Mouse (Mus musculus) granulocyte monocyte progenitor cell, adult 5-6 weeks (primary cell): Measurements from ENCODE around the gene Fgfr2. TPM values are rescaled to one million over a fixed set of nuclear protein-coding genes. Genes with fewer than 3 reads are reported as not detected.

Experiments used
- ATAC-seq: replicated peaks from 2 replicates; pipeline ENCODE4 v1.8.0; 2016; ENCODE audit warnings: mild to moderate bottlenecking, moderate TSS enrichment, inconsistent platforms; ENCODE audit not compliant: poor library complexity, severe bottlenecking
- total RNA-seq, 2 experiments: library from RNA; stranded (forward) in 1 of 2; stranded (reverse) in 1 of 2; fragments of 200-712, 200-1000 nt in 1 of 2; fragments of >200 nt in 1 of 2; fragmentation: Nextera tagmentation in 1 of 2; gene quantifications; 2 replicates each; pipeline ENCODE4 v1.2.3; 2014 to 2017

Fgfr2 gene
- total RNA-seq, 2 experiments from 2014 or later: not detected

- no peak for ATAC-seq
Measured at GRCm38 (mm10) chr7:132712956-132713355, 410.2 kb downstream of the Fgfr2 start.

DNA sequence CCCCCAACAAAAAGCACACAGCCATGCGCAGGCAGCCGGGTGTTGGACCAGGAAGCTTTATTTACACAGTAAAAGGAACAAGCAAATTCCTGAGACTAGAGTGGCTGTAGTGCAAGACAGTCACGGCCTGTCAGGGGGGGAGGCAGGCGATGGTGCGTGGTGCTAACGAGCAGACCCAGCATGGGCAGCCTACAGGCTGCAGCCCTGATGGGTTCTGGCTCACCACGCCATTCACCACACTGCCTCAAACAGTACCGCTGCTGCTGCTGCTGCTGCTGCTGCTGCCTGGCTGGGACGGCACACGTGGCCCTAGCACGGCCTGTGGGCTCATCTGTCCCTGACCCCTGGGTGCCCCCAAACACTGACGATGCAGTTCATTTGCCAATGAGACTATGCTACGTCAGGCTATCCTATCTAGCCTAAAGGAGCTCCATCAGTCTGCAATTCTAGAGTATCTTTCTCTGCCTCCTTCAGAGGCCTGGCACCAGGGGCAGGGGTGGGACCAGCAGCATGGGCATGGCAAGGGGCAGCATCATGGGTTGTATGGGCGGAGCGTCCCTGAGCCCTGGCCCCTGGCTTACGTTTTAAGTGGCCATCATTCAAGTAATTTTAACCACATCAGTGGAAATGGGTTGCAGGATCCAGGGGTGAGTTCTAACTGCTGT lies 411.0 kb downstream of the Fgfr2 start:
- ATAC-seq: no peak

- ATAC-seq: no peak
Measured at GRCm38 (mm10) chr7:132711579-132711978, 411.6 kb downstream of the Fgfr2 start.

DNA sequence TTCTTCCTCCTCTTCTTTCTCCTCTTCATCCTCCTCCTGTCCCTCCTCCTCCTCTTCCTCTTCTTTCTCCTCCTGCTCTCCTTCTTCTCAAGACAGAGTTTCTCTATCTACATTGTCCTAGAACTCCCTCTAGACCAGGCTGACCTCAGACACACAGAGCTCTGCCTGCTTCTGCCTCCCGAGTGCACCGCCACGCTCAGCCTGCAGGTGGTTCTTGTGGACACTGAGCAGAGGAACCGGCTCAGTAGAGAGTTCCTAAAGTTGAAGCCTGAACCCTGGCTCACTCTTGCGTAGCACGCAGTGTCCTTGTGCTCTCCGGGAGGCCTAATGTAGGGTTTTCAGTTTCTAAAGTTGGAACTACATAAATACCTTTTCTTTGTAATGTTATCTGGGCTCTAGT lies 418.0 kb downstream of the Fgfr2 start:
- peak; percentile 69 for ATAC-seq

DNA sequence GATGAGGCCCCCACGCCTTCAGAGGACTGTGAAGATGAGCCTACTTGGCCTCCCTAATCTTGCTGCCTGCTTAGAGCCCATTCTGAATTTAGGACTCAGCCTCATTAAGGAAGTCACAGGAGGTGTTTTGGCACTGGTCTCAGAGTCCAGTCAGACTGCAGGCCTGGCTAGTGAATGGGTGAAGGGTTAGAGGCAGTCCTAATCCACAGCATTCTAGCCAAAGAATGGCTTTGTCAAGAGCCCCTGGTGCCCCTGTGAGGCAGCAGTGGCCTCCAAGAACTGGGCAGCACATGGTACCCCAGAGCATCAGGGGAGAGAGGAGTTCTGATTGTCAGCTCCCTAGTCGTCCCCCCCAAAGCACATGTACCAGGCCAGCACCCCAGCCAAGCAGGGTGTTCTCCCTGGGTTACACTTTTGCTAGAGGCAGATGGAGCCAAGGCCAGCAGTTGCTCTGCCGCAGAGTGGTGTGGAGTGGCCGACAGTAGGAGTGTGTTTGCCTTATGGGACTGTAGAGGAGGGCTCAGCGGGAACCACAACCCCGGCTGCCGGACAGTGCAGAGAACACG lies 418.8 kb downstream of the Fgfr2 start:
- no peak for ATAC-seq

- no peak for ATAC-seq
Measured at GRCm38 (mm10) chr7:132703515-132704309, 419.4 kb downstream of the Fgfr2 start.

GRCm38 (mm10) chr7:132702492-132703070 lies 420.6 kb downstream of the Fgfr2 start:
- no peak for ATAC-seq

DNA sequence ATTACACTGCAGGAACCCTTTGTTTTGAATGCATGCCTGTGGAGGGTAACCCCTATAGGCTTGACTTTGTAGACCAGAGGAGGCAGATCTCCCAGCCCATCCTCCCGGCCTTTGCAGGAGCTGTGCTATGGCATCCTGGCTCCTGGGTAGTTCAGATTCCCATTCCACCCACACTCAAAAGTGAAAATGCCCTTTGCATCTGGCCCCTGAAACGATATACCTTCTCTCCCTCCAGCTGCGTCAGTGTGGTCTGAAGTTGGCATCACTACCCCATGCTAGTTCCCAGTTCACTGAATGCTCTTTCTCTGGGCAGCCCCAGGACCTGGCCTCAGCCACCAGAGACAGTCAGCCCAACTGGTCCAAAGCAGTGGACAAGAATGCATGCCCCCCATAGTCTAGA lies 421.1 kb downstream of the Fgfr2 start:
- no peak for ATAC-seq

- no peak for ATAC-seq
Measured at GRCm38 (mm10) chr7:132701412-132701811, 421.7 kb downstream of the Fgfr2 start.

DNA sequence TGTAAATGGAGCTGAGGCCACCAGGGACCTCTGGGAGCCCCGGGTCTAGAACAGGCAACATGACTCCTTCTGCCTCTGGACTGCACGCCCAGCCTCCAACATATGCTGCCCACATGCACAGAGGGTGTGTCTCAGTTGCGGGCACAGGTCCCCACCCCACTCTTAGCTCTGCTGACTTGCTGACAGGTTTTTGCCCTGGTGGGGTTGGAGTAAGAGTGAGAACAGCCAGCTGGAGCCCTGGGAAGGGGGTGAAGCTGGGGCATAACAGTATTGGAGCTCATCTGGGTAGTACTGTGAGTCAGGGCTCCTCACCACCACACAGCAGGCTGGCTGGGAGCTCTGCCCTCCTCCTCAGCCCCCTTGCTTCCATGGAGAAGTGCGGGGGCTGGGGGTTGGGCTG lies 423.0 kb downstream of the Fgfr2 start:
- no peak for ATAC-seq

GRCm38 (mm10) chr7:132699639-132700038 lies 423.5 kb downstream of the Fgfr2 start:
- ATAC-seq: peak; percentile 69

GRCm38 (mm10) chr7:132699165-132699564 lies 424.0 kb downstream of the Fgfr2 start:
- no peak for ATAC-seq

- no peak for ATAC-seq
Measured at GRCm38 (mm10) chr7:132698737-132699136, 424.4 kb downstream of the Fgfr2 start.

DNA sequence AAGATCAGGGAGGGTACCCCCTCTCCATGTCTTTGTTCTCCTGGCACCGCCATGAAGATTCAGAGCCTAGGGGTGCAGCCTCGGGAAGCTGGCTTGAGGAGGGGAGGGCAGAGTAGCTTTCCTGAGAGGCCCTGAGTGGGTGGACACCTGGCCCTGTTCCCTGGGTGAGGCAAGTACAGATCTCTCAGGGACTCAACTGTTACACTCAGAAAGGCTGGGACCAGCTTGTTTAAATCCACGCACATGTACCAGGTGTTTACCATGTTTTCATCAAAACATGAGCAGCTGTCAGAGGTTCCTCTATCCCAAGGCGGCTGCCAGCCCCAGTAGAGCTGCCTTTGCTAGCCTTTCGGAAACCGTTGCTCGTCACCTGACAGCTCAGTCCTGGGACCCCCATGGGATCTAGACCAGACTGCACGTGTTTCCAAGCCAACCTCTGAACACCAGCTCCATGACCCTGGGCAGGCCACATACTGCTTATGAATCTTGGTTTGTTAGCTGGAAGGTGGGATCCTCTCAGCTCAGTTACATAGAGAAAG lies 425.8 kb downstream of the Fgfr2 start:
- ATAC-seq: no peak

- no peak for ATAC-seq
Measured at GRCm38 (mm10) chr7:132693561-132693960, 429.6 kb downstream of the Fgfr2 start.

DNA sequence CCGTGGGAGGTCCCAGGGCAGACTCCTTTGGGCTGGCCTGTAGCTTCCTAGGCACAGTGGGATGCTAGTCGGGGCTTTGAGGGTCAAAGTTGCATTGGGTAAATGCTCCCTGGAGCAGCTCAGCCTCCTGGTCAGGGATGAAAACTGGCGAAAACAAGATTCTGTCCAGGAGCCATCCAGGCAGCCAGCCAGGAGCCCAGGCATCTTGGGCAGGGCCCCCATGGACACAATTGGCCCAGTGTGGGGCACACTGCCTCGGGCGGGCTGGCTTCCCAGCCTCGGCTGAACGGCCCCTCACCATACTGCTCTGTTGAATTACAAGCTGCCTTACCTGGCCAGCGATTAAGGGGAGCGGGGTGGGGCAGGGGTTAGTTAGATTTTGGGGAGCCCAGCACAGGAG lies 430.4 kb downstream of the Fgfr2 start:
- ATAC-seq: no peak

GRCm38 (mm10) chr7:132690716-132691472 lies 432.3 kb downstream of the Fgfr2 start:
- peak; percentile 64 for ATAC-seq

DNA sequence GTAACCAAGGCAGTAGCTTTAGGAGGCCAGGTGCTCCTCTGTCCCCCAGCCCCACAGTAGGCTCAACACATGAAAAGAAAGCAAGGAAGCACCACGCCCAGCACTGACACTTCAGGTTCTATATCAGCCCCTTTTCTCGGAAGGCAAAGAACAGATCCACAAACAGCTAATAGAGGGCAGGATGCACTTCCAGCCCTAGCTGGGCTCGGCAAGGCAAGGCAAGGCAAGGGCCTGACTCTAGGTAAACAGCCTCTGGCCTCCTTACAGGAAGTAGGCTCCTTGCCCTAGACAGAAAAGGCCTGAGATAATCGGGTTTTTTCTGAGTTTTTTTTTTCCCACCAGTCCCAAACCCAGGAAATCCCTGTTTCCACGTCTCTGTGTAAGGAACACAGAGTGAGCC lies 433.4 kb downstream of the Fgfr2 start:
- no peak for ATAC-seq

GRCm38 (mm10) chr7:132688721-132689120 lies 434.4 kb downstream of the Fgfr2 start:
- ATAC-seq: no peak

GRCm38 (mm10) chr7:132687897-132688296 lies 435.3 kb downstream of the Fgfr2 start:
- ATAC-seq: no peak
